Mouse (Mus musculus) right cerebral cortex, postnatal 10 days (tissue): ENCODE data around the gene Eftud2.

Experiments
- DNase-seq, 2 experiments: peaks; one replicate each; pipeline ENCODE4 v3.0.0; 2021; ENCODE audit warnings: low spot score in 2 of 2

Gene Eftud2

DNA sequence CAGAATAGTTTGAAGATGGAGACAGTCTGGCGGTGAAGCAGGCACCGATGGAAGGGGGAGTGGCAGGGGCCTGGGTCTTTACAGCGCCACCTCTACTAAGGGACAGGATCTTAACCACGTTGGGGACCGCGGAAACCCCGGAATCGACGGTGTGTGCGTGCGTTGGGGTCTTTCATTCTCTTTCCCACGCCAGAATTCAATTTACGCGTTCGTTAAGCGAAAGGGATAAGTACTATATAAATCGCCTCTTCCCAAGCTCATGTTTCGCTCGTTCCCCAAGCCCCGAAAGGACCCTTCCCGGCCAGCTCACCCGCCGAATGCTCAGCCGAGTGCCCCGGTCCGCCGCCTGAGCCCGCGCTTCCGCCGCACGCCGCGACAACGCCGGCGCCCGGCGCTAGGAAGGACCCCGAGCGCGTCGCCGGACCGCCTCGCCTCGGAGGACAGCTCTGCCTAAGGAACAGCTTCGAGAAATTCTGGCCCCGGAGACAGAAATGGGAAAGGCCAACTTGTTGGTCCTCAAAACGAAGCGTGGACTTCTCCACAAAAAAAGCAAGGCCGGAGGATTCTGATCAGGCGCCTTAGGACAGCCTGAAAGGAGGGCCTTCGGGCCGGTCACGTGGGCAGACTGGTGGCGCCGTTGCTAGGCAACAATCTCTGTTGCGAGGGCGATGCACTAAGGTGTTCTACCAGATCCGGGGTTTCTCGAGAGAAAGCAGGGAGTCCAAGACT is at the start of gene Eftud2, which contains the start of gene Ccdc103:
TSS of gene Eftud2 (minus strand) at position 401 of the 729 bp plus-strand sequence.
TSS of gene Ccdc103 (plus strand) at position 620 of the 729 bp plus-strand sequence.
- DNase-seq, result peak; percentile 95

- no peak for DNase-seq
These were observed 44.5 kb upstream of the Eftud2 start for GRCm38 (mm10) chr11:102925351-102925717.

DNA sequence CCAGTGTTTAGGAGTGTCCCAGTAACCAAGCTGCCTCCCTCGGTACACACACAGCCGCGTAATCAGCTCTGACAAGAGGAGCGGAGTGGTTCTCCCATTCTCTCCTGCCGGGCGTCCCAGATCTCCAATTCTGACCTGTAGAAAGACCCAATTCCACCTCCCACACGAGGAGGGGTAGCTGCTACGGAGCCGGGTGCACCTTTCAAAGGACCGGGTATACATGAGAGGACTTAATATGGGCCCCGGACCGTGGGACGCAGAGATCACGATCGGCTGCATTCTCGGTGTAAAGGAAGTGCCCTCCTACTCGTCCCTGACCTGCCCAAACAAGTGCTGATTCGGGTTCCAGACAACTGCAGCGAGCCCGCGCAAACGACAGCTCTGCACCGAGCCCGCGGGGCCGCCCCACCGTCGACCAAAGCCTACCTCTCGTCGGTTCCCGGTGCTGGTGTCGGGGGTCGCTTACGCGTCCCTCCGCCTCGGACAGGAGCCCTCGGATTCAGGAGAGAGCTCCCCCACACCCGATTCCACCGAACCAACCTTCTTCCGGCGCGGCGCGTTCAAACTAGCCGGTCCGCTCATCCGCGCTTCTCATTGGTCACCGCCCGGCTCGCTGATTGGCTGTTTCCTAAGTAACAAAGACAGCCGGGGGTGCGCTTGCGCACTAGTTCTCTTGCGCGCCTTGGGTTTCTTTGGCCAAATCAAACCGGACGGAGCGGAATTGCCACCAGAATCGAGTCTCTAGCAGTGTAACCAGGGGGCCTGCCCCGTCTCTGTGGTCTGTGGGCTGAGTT is 44.0 kb upstream of the Eftud2 start, which contains the start of gene Kif18b:
TSS of gene Kif18b (minus strand) at position 568 of the 794 bp plus-strand sequence.
- peak; percentile 98 for DNase-seq

DNA sequence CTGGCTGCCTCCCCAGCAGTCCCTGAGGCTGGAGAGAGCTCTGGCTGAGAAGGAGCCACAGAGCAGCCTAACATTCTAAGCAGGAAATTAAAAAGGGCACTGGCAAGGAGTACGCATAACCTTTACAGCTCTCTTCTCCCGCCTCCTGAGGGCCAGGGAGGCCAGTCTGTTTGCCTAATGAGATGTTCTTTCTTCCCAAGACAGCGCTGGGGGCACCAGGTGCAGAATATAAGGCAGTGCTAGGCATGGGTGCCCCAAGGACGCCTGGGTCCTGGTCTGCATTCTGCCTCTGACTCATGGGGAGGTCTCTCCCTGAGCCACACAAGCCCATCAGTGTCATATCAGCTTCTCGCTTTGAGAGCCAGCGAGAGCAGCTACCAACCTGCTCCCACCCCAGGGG is 40.7 kb upstream of the Eftud2 start:
- DNase-seq, result no peak

DNA sequence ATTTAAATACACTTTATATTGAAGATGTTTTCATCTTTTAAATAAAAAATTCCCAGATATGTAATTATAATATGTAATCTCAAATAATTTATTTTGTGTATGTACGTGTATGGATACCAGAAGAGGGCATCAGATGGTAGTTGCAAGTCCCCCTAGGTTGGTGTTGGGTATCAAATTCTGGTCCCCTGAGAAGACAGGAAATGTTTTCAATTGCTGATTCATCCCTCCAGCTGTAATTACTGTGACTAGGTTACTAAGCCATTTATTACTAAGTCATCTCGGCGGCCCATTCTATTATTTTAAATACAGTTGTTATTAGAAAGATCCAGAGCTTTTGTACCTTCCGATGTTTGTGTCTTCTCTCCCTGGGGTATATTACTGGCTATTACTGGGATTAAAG is 37.3 kb upstream of the Eftud2 start:
- DNase-seq, result no peak

- DNase-seq, result no peak
These were observed 34.6 kb upstream of the Eftud2 start for GRCm38 (mm10) chr11:102915380-102915779.

DNA sequence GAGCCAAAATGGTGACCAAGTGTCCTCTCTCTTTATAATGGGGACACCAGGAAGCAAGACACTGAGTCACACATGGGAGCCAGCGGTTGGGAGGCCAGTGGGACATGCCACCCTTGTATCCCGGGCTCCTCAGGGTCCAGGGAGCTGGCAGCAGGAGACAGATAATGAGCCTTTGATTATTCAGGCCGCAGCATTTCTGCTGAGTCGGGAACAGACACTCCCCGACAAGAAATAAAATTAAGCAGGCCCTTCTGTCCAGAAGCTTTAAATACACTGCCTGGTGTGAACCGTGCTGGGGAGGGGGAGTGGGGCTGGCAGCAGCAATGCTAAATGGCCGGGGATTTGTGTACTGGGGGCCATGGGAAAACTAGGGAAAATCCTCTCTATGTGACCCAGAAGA is 30.6 kb upstream of the Eftud2 start:
- DNase-seq, result peak in 1 of 2 experiments; percentile 54

DNA sequence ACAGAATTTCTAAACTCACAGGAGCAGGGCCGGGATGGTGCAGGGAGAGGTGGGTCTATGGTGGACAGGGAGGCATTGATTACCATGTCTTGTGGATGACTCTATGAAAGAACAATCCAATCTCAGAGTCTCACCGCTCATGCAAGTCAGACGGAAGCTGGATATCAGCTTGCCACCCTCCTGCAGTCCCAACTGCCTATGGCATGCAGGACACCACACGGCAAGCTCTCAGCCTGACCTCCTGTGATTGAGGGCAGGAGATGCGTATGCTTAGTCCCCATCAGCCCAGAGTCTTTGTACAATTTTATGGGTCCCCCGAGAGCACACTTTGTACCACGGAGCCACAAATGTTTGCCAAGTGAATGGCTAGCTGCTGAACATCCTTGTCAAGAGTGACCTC is 22.9 kb upstream of the Eftud2 start:
- DNase-seq, result no peak

DNA sequence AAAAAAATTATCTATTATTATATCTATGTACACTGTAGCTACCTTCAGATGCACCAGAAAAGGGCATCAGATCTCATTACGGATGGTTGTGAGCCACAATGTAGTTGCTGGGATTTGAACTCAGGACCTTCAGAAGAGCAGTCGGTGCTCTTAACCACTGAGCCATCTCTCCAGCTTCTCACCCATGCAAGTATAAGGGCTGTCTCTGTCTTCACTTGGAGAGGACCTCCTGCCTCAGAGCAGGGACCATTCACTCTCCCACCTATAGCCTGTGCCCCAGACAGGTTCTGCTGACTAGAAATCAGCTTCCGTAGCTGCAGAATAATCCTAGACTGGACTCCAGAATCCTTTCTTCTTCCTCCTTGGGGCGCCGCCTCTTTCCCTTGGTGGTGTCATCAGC is 21.3 kb upstream of the Eftud2 start:
- no peak for DNase-seq

GRCm38 (mm10) chr11:102901199-102901598 is 20.4 kb upstream of the Eftud2 start:
- no peak for DNase-seq

DNA sequence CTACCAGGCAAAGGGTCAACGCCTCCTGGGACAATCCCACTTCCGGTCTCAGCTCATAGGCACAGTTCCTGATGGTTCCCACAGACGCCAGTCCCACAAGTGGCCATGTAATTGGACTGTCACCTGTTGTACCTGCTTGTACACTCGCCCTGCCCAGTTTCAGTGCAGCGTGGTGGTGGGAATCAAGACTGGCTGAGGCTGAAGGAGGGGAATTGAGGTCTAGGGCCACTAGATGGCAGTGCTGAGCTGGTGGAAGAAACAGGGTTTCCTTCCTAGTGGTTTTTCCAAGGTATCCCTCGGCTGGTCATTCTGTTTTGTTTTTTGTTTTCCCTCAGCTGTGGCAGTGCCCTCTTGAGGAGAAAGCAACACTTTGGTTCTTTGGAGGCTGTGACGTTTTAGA is 20.0 kb upstream of the Eftud2 start, which contains the start of gene Gfap:
TSS of gene Gfap (minus strand) at position 150 of the 400 bp plus-strand sequence.
- DNase-seq, result peak; percentile 79 to 89

DNA sequence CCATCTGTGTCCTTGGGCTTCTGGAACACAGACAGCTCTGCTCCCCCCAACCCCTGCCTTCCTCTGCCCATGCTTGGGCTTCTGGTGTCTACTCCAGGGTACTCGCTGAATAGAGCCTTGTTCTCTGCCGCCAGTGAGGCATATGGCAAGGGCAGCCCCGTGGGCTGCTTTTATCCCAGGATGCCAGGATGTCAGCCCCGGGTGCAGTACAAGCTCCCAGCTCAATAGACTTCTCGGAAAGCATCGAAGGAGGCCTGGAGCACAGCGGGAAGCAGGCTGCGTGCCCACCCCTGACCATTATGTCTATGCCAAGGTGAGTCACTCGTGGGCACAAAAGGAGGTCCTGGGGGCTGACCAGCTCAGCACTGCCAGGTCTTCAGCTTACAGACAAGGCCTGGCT is 17.6 kb upstream of the Eftud2 start:
- DNase-seq, result peak; percentile 82 to 87

DNA sequence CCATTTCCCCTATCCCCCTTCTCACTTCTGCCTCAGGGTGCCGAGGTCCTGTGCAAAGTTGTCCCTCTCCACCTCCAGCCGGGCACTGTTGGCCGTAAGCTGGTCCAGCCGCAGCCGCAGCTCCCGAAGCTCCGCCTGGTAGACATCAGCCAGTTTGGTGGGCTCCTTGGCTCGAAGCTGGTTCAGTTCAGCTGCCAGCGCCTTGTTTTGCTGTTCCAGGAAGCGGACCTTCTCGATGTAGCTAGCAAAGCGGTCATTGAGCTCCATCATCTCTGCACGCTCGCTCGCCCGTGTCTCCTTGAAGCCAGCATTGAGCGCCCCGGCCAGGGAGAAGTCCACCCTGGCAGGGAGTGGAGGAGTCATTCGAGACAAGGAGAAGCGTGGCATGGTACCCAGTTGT is 15.9 kb upstream of the Eftud2 start:
- no peak for DNase-seq

- DNase-seq, result no peak
These were observed 15.0 kb upstream of the Eftud2 start for GRCm38 (mm10) chr11:102895779-102896178.

DNA sequence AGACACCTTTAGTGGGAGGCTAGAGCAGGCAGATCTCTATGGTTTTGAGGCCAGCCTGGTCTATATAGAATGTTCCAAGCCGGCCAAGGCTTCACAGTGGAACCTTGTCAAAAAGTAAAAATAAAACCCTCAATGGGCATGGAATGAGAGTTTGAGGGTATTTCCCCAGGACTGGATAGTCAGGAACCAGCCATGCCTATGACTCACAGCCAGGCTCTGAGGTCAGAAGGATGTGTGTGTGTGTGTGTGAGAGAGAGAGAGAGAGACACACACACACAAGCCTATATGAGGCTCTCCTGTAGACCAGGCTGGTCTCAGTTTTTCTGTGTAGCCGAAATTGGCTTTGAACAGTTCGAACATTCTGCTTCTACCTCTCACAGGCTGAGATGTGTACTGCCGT is 13.9 kb upstream of the Eftud2 start:
- DNase-seq, result no peak

DNA sequence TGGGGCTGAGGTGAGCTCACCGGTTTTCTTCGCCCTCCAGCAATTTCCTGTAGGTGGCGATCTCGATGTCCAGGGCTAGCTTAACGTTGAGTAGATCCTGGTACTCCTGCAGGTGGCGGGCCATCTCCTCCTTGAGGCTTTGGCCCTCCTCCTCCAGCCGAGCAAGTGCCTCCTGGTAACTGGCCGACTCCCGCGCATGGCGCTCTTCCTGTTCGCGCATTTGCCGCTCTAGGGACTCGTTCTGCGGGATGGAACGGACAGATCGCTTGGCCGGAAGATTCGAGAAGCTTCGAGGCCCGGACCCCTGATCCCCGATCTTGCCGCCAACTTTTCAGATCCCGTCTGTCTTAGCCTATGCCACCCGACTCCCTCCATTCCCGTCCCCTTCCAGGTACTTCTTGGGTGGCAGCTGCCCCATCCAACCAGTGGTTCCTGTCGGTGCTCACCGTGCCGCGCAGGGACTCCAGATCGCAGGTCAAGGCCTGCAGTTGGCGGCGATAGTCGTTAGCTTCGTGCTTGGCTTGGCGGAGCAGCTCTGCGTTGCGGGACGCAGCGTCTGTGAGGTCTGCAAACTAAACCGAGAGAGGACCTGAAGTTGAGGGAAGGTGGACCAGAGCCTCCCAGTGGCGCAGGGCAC is 12.3 kb upstream of the Eftud2 start:
- DNase-seq, result peak; percentile 75 to 78

- no peak for DNase-seq
These were observed 9.3 kb upstream of the Eftud2 start for GRCm38 (mm10) chr11:102890096-102890495.

- DNase-seq, result peak; percentile 59 to 64
These were observed 7.3 kb upstream of the Eftud2 start for GRCm38 (mm10) chr11:102888135-102888534.

DNA sequence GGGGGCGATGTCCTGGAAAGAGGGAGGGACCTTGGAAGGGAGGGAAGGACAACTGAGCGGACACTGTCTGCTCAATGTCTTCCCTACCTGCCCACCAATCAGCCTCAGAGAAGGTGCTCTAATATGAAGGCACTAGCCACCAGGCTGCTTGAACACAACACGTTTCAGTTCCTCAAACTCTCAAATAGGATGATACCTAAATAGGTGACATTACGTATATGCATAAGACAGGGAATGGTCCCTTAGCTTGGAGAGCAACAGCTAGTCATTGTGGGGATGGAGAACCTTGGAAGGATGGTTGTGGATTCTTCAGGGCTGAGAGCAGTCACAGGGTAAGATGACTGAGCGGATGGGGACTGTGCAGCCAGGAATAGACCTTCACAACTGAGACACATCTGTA is 6.6 kb upstream of the Eftud2 start:
- no peak for DNase-seq

- no peak for DNase-seq
These were observed 3.9 kb upstream of the Eftud2 start, which contains the start of gene Fam187a for GRCm38 (mm10) chr11:102884616-102885219. Gene Fam187a, plus strand, starts transcription at chr11:102885169.

DNA sequence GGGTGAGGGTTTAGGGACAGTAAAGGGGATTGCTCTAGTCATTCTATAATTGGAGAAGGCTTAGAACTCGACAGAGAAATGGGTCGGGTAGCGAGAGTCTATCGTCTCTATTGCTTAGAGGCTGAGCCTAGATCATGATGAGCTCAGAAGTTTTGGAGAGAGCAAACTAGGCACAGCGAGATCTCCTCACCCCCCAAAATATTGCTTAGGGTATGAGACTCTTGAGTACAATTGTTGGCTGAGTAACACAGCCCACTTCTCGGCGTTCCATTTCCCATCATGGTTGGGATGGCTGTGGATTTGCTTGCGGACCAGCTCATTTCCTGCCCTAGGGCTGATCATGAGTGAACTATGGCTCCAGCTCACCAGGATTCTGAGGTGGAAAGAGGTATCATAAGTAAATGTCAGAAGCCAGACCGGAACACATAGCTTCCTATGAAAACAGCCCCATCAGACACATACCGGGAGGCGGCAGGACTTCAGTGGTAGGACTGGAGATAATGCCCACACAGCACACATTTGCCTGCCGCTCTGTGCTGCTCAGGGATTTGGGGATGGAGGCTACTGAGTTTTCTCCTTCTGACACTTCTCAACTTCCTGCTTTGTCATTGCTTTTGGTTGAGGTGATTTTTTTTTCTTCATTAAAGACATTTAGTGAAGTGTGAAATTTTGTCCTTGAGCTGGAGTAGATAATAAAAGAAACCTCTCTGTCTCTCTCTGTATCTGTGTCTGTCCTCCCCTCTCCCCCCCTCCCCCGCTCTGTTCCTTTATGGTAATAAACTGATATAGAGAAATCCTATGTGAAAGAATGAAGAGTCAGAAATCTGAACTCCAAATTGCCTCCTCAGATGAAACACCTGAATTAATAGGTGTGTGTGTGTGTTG is 771 bp upstream of the Eftud2 start:
- peak in 1 of 2 experiments; percentile 40 for DNase-seq
